Mouse (Mus musculus): ENCODE results near the gene Atp6v1fnb.

DNA sequence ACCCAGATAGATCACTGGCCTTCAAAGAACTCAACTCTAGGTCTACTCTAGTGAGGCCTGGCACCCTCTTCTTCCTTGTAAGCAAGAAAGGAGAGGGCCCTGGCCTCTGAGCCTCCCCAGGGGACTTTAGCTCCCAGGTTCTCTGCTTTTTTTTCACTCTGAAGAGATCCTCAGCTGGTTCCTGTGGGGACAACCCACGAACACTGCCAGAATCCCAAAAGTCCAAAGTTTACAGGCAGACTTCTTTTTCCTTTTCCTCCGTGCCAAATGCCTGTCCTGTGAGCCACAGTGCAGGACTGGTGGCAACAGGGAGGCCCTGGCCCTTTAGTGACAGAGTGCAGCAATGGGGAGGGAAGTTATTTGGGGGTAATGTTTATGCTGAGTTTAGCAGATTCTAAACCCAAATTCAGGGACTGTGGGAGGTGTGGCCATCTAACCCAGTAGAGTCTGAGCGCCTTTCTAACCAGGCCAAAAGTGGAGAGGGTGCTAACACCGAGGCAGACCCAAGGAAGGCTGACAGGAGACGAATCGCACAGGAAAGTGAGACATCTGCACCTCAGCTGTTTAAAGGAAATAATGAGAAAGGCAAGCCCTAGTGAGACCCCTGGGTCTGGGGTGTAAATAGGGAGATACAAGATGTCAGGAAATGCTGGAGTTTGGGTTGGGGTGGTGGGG lies 51.5 kb downstream of the Atp6v1fnb start:
- TF ChIP-seq CTCF (conservative IDR thresholded peaks at IDR 0.05; ENCODE audit: insufficient read depth, insufficient read length, low read depth, low read length) = no peak
- TF ChIP-seq POLR2A (IDR thresholded peaks at IDR 0.05; ENCODE audit: low read depth, low read length) = no peak

Data from kidney, adult 2 months (tissue).